Mouse (Mus musculus): ENCODE measurements around the gene Phactr1. TPM values are rescaled to one million over a fixed set of nuclear protein-coding genes. Genes with fewer than 3 reads are reported as not detected.

The Phactr1 gene
- polyA plus RNA-seq, 1 experiment from 2014 or later, result 26.2 TPM

GRCm38 (mm10) chr13:42905818-42906217 lies 225.4 kb downstream of the Phactr1 start:
- no peaks in the 10 kb centered on the region for H3K9me3 ChIP-seq (ENCODE audit: low read length)
- H3K9ac ChIP-seq (replicated peaks; ENCODE audit: low read length), result no peak overlapping the region
- no peaks in the 10 kb centered on the region for H3K27me3 ChIP-seq (ENCODE audit: insufficient read depth, low read length)
- no peak for ATAC-seq (ENCODE audit: low FRiP score, low TSS enrichment)
- H3K27ac ChIP-seq (ENCODE audit: low read length), result no peak overlapping the region
- no peak overlapping the region for H3K4me3 ChIP-seq (ENCODE audit: low read length)
- no peak overlapping the region for H3K4me2 ChIP-seq (replicated peaks; ENCODE audit: low read depth, low read length)
- peaks cover 14% of the 10 kb centered on the region for H3K4me1 ChIP-seq (ENCODE audit: insufficient read depth, low read length)
- 86% methylated on average over 4 of the region's 4 CpGs for WGBS
- H3K36me3 ChIP-seq (ENCODE audit: insufficient read depth, low read length), result no peaks in the 10 kb centered on the region

GRCm38 (mm10) chr13:42906990-42907389 lies 226.6 kb downstream of the Phactr1 start:
- Histone ChIP-seq H3K4me2 (replicated peaks; ENCODE audit: low read depth, low read length) (no peak overlapping the region), H3K9ac (replicated peaks; ENCODE audit: low read length) (no peak overlapping the region), H3K4me1 (ENCODE audit: insufficient read depth, low read length) (peaks cover 14% of the 10 kb centered on the region), H3K9me3 (ENCODE audit: low read length) (peaks cover 3% of the 10 kb centered on the region; the same call in 1 of the 2 replicates), H3K27ac (ENCODE audit: low read length) (no peak overlapping the region), H3K36me3 (ENCODE audit: insufficient read depth, low read length) (no peaks in the 10 kb centered on the region), H3K4me3 (ENCODE audit: low read length) (no peak overlapping the region), H3K27me3 (ENCODE audit: insufficient read depth, low read length) (no peaks in the 10 kb centered on the region)
- ATAC-seq (ENCODE audit: low FRiP score, low TSS enrichment), result no peak
- 88% methylated on average over 12 of the region's 12 CpGs for WGBS

- no peak for ATAC-seq (ENCODE audit: low FRiP score, low TSS enrichment)
- Histone ChIP-seq H3K27ac (ENCODE audit: low read length) (no peak overlapping the region), H3K9me3 (ENCODE audit: low read length) (peaks cover 3% of the 10 kb centered on the region; the same call in 1 of the 2 replicates), H3K4me3 (ENCODE audit: low read length) (no peak overlapping the region), H3K9ac (replicated peaks; ENCODE audit: low read length) (no peak overlapping the region), H3K36me3 (ENCODE audit: insufficient read depth, low read length) (no peaks in the 10 kb centered on the region), H3K4me2 (replicated peaks; ENCODE audit: low read depth, low read length) (no peak overlapping the region), H3K27me3 (ENCODE audit: insufficient read depth, low read length) (no peaks in the 10 kb centered on the region; the same call in 1 of the 2 replicates), H3K4me1 (ENCODE audit: insufficient read depth, low read length) (peaks cover 13% of the 10 kb centered on the region)
- WGBS, result 80% methylated on average over 4 of the region's 4 CpGs
These were observed 234.7 kb downstream of the Phactr1 start for GRCm38 (mm10) chr13:42915081-42915480.

- peaks cover 13% of the 10 kb centered on the region for H3K4me1 ChIP-seq (ENCODE audit: insufficient read depth, low read length)
- H3K27ac ChIP-seq (ENCODE audit: low read length), result no peak overlapping the region
- peak overlapping the region; percentile 76 for H3K9ac ChIP-seq (replicated peaks; ENCODE audit: low read length)
- 29% methylated on average over 6 of the region's 6 CpGs for whole genome bisulfite sequencing
- ATAC-seq (ENCODE audit: low FRiP score, low TSS enrichment), result no peak
- peak overlapping the region; percentile 71 for H3K4me3 ChIP-seq (ENCODE audit: low read length)
- peaks cover 3% of the 10 kb centered on the region; the same call in 1 of the 2 replicates for H3K9me3 ChIP-seq (ENCODE audit: low read length)
- no peaks in the 10 kb centered on the region for H3K36me3 ChIP-seq (ENCODE audit: insufficient read depth, low read length)
- H3K4me2 ChIP-seq (replicated peaks; ENCODE audit: low read depth, low read length), result peak overlapping the region; percentile 99
- no peaks in the 10 kb centered on the region; the same call in 1 of the 2 replicates for H3K27me3 ChIP-seq (ENCODE audit: insufficient read depth, low read length)
These were observed 235.4 kb downstream of the Phactr1 start for GRCm38 (mm10) chr13:42915851-42916193.

- Histone ChIP-seq H3K27ac (ENCODE audit: low read length) (no peak overlapping the region), H3K27me3 (ENCODE audit: insufficient read depth, low read length) (no peaks in the 10 kb centered on the region; the same call in 1 of the 2 replicates), H3K36me3 (ENCODE audit: insufficient read depth, low read length) (no peaks in the 10 kb centered on the region), H3K4me3 (ENCODE audit: low read length) (peak overlapping the region; percentile 71), H3K4me1 (ENCODE audit: insufficient read depth, low read length) (peaks cover 13% of the 10 kb centered on the region), H3K9me3 (ENCODE audit: low read length) (no peaks in the 10 kb centered on the region; the same call in 1 of the 2 replicates), H3K4me2 (replicated peaks; ENCODE audit: low read depth, low read length) (peak overlapping the region; percentile 99), H3K9ac (replicated peaks; ENCODE audit: low read length) (peak overlapping the region; percentile 76)
- WGBS, result under 1% methylated on average over 70 of the region's 74 CpGs
- ATAC-seq (ENCODE audit: low FRiP score, low TSS enrichment), result peak; percentile 69; the same call in 1 of the 2 replicates
These were observed 236.0 kb downstream of the Phactr1 start for GRCm38 (mm10) chr13:42916194-42917033.

- H3K4me2 ChIP-seq (replicated peaks; ENCODE audit: low read depth, low read length), result peak overlapping the region; percentile 99
- H3K9me3 ChIP-seq (ENCODE audit: low read length), result no peaks in the 10 kb centered on the region
- 18% methylated on average over 6 of the region's 6 CpGs for WGBS
- H3K4me1 ChIP-seq (ENCODE audit: insufficient read depth, low read length), result peaks cover 13% of the 10 kb centered on the region
- H3K36me3 ChIP-seq (ENCODE audit: insufficient read depth, low read length), result no peaks in the 10 kb centered on the region
- H3K27me3 ChIP-seq (ENCODE audit: insufficient read depth, low read length), result no peaks in the 10 kb centered on the region; the same call in 1 of the 2 replicates
- peak; percentile 73 for ATAC-seq (ENCODE audit: low FRiP score, low TSS enrichment)
- H3K27ac ChIP-seq (ENCODE audit: low read length), result no peak overlapping the region
- H3K9ac ChIP-seq (replicated peaks; ENCODE audit: low read length), result peak overlapping the region; percentile 76
- H3K4me3 ChIP-seq (ENCODE audit: low read length), result peak overlapping the region; percentile 71
These were observed 236.8 kb downstream of the Phactr1 start for GRCm38 (mm10) chr13:42917251-42917650.

GRCm38 (mm10) chr13:42920062-42920461 lies 239.6 kb downstream of the Phactr1 start:
- Histone ChIP-seq H3K4me1 (ENCODE audit: insufficient read depth, low read length) (peaks cover 13% of the 10 kb centered on the region), H3K27ac (ENCODE audit: low read length) (no peak overlapping the region), H3K4me2 (replicated peaks; ENCODE audit: low read depth, low read length) (no peak overlapping the region), H3K9ac (replicated peaks; ENCODE audit: low read length) (no peak overlapping the region), H3K27me3 (ENCODE audit: insufficient read depth, low read length) (no peaks in the 10 kb centered on the region), H3K36me3 (ENCODE audit: insufficient read depth, low read length) (no peaks in the 10 kb centered on the region), H3K4me3 (ENCODE audit: low read length) (no peak overlapping the region), H3K9me3 (ENCODE audit: low read length) (no peaks in the 10 kb centered on the region)
- no peak for ATAC-seq (ENCODE audit: low FRiP score, low TSS enrichment)
- whole genome bisulfite sequencing, result 84% methylated on average over 2 of the region's 2 CpGs

- Histone ChIP-seq H3K27ac (ENCODE audit: low read length) (0 out of 2 replicates have a peak overlapping the region, but pooled peaks have one; percentile 15), H3K4me2 (replicated peaks; ENCODE audit: low read depth, low read length) (no peak overlapping the region), H3K27me3 (ENCODE audit: insufficient read depth, low read length) (no peaks in the 10 kb centered on the region), H3K9ac (replicated peaks; ENCODE audit: low read length) (no peak overlapping the region), H3K4me3 (ENCODE audit: low read length) (no peak overlapping the region), H3K36me3 (ENCODE audit: insufficient read depth, low read length) (0 out of 2 replicates have a peak, but pooled peaks cover 1% of the 10 kb centered on the region), H3K4me1 (ENCODE audit: insufficient read depth, low read length) (peaks cover 6% of the 10 kb centered on the region), H3K9me3 (ENCODE audit: low read length) (peaks cover 2% of the 10 kb centered on the region; the same call in 1 of the 2 replicates)
- 87% methylated on average over 10 of the region's 10 CpGs for WGBS
- ATAC-seq (ENCODE audit: low FRiP score, low TSS enrichment), result no peak
These were observed 241.5 kb downstream of the Phactr1 start for GRCm38 (mm10) chr13:42921769-42922450.

- no peak overlapping the region for H3K27ac ChIP-seq (ENCODE audit: low read length)
- H3K27me3 ChIP-seq (ENCODE audit: insufficient read depth, low read length), result no peaks in the 10 kb centered on the region
- 0 out of 2 replicates have a peak, but pooled peaks cover 3% of the 10 kb centered on the region for H3K4me1 ChIP-seq (ENCODE audit: insufficient read depth, low read length)
- no peak overlapping the region for H3K4me3 ChIP-seq (ENCODE audit: low read length)
- WGBS, result 96% methylated on average over 11 of the region's 11 CpGs
- peaks cover 13% of the 10 kb centered on the region; the same call in 1 of the 2 replicates for H3K36me3 ChIP-seq (ENCODE audit: insufficient read depth, low read length)
- no peak overlapping the region for H3K4me2 ChIP-seq (replicated peaks; ENCODE audit: low read depth, low read length)
- no peak overlapping the region for H3K9ac ChIP-seq (replicated peaks; ENCODE audit: low read length)
- no peak for ATAC-seq (ENCODE audit: low FRiP score, low TSS enrichment)
- H3K9me3 ChIP-seq (ENCODE audit: low read length), result peaks cover 17% of the 10 kb centered on the region
These were observed 247.4 kb downstream of the Phactr1 start for GRCm38 (mm10) chr13:42927778-42928177.

All from kidney, embryonic 16.5 days (tissue).